Mouse (Mus musculus) neural tube, embryonic 11.5 days (tissue): ENCODE data around the gene Gm10134. TPM values are rescaled to one million over a fixed set of nuclear protein-coding genes. Genes with fewer than 3 reads are reported as not detected.

Source experiments
- ATAC-seq: fragments of 200-750 bp; cut with Nextera tagmentation; 2 replicates; pipeline ENCODE4 v1.8.0; 2017; ENCODE audit warnings: moderate number of reproducible peaks, mild to moderate bottlenecking, moderate TSS enrichment, moderate library complexity; ENCODE audit not compliant: insufficient read depth, low FRiP score, low TSS enrichment
- DNase-seq: peaks from one replicate; pipeline ENCODE4 v3.0.0-alpha.2; 2015; ENCODE audit warnings: low spot score
- H3K27ac ChIP-seq: fragments of 300-500 bp; sonication (generic); 2 replicates; pipeline ENCODE4 v1.5.1; 2014; ENCODE audit warnings: low read depth, mild to moderate bottlenecking, low read length
- H3K27me3 ChIP-seq: fragments of 300-500 bp; sonication (generic); 2 replicates; pipeline ENCODE4 v1.6.1; 2014; ENCODE audit warnings: mild to moderate bottlenecking, low read length, mixed read lengths; ENCODE audit not compliant: control insufficient read depth, insufficient read depth
- H3K36me3 ChIP-seq: fragments of 300-500 bp; sonication (generic); 2 replicates; pipeline ENCODE4 v1.6.1; 2014; ENCODE audit warnings: mild to moderate bottlenecking, low read length, moderate library complexity, mixed read lengths; ENCODE audit not compliant: control insufficient read depth, insufficient read depth
- H3K4me1 ChIP-seq: fragments of 300-500 bp; sonication (generic); 2 replicates; pipeline ENCODE4 v1.6.1; 2014; ENCODE audit warnings: low read length, mixed read lengths; ENCODE audit not compliant: control insufficient read depth, insufficient read depth
- H3K4me2 ChIP-seq: fragments of 300-500 bp; sonication (generic); 2 replicates; pipeline ENCODE4 v1.6.1; 2014; ENCODE audit warnings: low read depth, mild to moderate bottlenecking, moderate library complexity
- H3K4me3 ChIP-seq: fragments of 300-500 bp; sonication (generic); 2 replicates; pipeline ENCODE4 v1.5.1; 2014; ENCODE audit warnings: low read depth, low read length
- H3K9ac ChIP-seq: fragments of 300-500 bp; sonication (generic); 2 replicates; pipeline ENCODE4 v1.6.1; 2014; ENCODE audit warnings: mild to moderate bottlenecking, low read length
- H3K9me3 ChIP-seq: fragments of 300-500 bp; sonication (generic); 2 replicates; pipeline ENCODE4 v1.6.1; 2016; ENCODE audit warnings: low read length; ENCODE audit not compliant: control insufficient read depth
- WGBS: fragments of 180-500 bp; shearing (Covaris S2); extraction: QIAGEN DNeasy Blood & Tissue Kit; methylation state at CpG from one replicate; pipeline ENCODE4 v1.1.7; 2014; 5-methylcytosine and 5-hydroxymethylcytosine counted together
- polyA plus RNA-seq: library from polyadenylated mRNA; unstranded; fragments of >200 nt; fragmentation: Nextera tagmentation; extraction: Ambion mirVana; gene quantifications from 2 replicates; pipeline ENCODE4 v1.2.1, GENCODE M21; 2014

Gm10134 gene
- polyA plus RNA-seq, 1 experiment from 2014 or later: not detected

- 70% methylated on average over 8 of the region's 8 CpGs for WGBS
- peaks cover 64% of the 10 kb centered on the region for H3K4me1 ChIP-seq
- no peak overlapping the region for H3K9ac ChIP-seq
- H3K36me3 ChIP-seq: 0 out of 2 replicates have a peak, but pooled peaks cover 2% of the 10 kb centered on the region
- no peaks in the 10 kb centered on the region for H3K27me3 ChIP-seq
- ATAC-seq (no peak), DNase-seq (no peak)
- no peak overlapping the region for H3K4me3 ChIP-seq
- no peak overlapping the region for H3K4me2 ChIP-seq
- H3K27ac ChIP-seq: peak overlapping the region; percentile 74; the same call in 1 of the 2 replicates
- H3K9me3 ChIP-seq: no peaks in the 10 kb centered on the region
Measured at GRCm38 (mm10) chr2:28537995-28538816, 32.3 kb downstream of the Gm10134 start.

GRCm38 (mm10) chr2:28538817-28539128, 32.9 kb downstream of the Gm10134 start:
- ATAC-seq: no peak
- Histone ChIP-seq H3K9ac (no peak overlapping the region), H3K27ac (peak overlapping the region; percentile 74; the same call in 1 of the 2 replicates), H3K4me1 (peaks cover 59% of the 10 kb centered on the region), H3K36me3 (peaks cover 4% of the 10 kb centered on the region), H3K4me3 (no peak overlapping the region), H3K4me2 (no peak overlapping the region), H3K9me3 (no peaks in the 10 kb centered on the region), H3K27me3 (no peaks in the 10 kb centered on the region)
- no peak for DNase-seq
- 18% methylated on average over 1 of the region's 1 CpGs for WGBS

GRCm38 (mm10) chr2:28539206-28539605, 33.3 kb downstream of the Gm10134 start:
- Histone ChIP-seq H3K4me2 (no peak overlapping the region), H3K36me3 (peaks cover 7% of the 10 kb centered on the region), H3K4me1 (peaks cover 54% of the 10 kb centered on the region), H3K9me3 (no peaks in the 10 kb centered on the region), H3K9ac (no peak overlapping the region), H3K27ac (peak overlapping the region; percentile 74), H3K27me3 (no peaks in the 10 kb centered on the region), H3K4me3 (no peak overlapping the region)
- 43% methylated on average over 7 of the region's 7 CpGs for WGBS
- DNase-seq: peak; percentile 60
- ATAC-seq: peak; percentile 63; the same call in 1 of the 2 replicates

- Histone ChIP-seq H3K27ac (no peak overlapping the region), H3K36me3 (peaks cover 11% of the 10 kb centered on the region), H3K4me1 (peaks cover 47% of the 10 kb centered on the region), H3K9ac (no peak overlapping the region), H3K4me2 (no peak overlapping the region), H3K4me3 (no peak overlapping the region), H3K27me3 (no peaks in the 10 kb centered on the region), H3K9me3 (no peaks in the 10 kb centered on the region)
- DNase-seq (no peak), ATAC-seq (no peak)
- WGBS: 82% methylated on average over 2 of the region's 2 CpGs
Measured at GRCm38 (mm10) chr2:28539949-28540348, 34.1 kb downstream of the Gm10134 start.

GRCm38 (mm10) chr2:28540587-28541227, 34.8 kb downstream of the Gm10134 start:
- H3K36me3 ChIP-seq: peaks cover 13% of the 10 kb centered on the region
- no peak overlapping the region for H3K4me2 ChIP-seq
- H3K4me1 ChIP-seq: peaks cover 39% of the 10 kb centered on the region
- 83% methylated on average over 8 of the region's 8 CpGs for WGBS
- DNase-seq (no peak), ATAC-seq (no peak)
- no peaks in the 10 kb centered on the region for H3K27me3 ChIP-seq
- no peaks in the 10 kb centered on the region for H3K9me3 ChIP-seq
- H3K4me3 ChIP-seq: no peak overlapping the region
- H3K9ac ChIP-seq: no peak overlapping the region
- no peak overlapping the region for H3K27ac ChIP-seq

- 92% methylated on average over 8 of the region's 8 CpGs for WGBS
- Histone ChIP-seq H3K4me3 (no peak overlapping the region), H3K36me3 (peaks cover 18% of the 10 kb centered on the region), H3K9ac (no peak overlapping the region), H3K4me1 (peaks cover 14% of the 10 kb centered on the region), H3K4me2 (no peak overlapping the region), H3K27me3 (no peaks in the 10 kb centered on the region), H3K9me3 (no peaks in the 10 kb centered on the region), H3K27ac (no peak overlapping the region)
- ATAC-seq (no peak), DNase-seq (no peak)
Measured at GRCm38 (mm10) chr2:28543894-28544293, 38.0 kb downstream of the Gm10134 start.

- Histone ChIP-seq H3K9me3 (no peaks in the 10 kb centered on the region), H3K4me2 (no peak overlapping the region), H3K27ac (no peak overlapping the region), H3K36me3 (peaks cover 31% of the 10 kb centered on the region), H3K4me3 (no peak overlapping the region), H3K27me3 (no peaks in the 10 kb centered on the region), H3K9ac (no peak overlapping the region), H3K4me1 (no peaks in the 10 kb centered on the region)
- ATAC-seq (no peak), DNase-seq (no peak)
Measured at GRCm38 (mm10) chr2:28545976-28546375, 40.1 kb downstream of the Gm10134 start.

GRCm38 (mm10) chr2:28546560-28546959, 40.7 kb downstream of the Gm10134 start:
- peaks cover 31% of the 10 kb centered on the region for H3K36me3 ChIP-seq
- 88% methylated on average over 6 of the region's 6 CpGs for WGBS
- H3K9me3 ChIP-seq: no peaks in the 10 kb centered on the region
- ATAC-seq (no peak), DNase-seq (no peak)
- H3K4me2 ChIP-seq: no peak overlapping the region
- H3K9ac ChIP-seq: no peak overlapping the region
- no peak overlapping the region for H3K27ac ChIP-seq
- no peak overlapping the region for H3K4me3 ChIP-seq
- no peaks in the 10 kb centered on the region for H3K4me1 ChIP-seq
- H3K27me3 ChIP-seq: no peaks in the 10 kb centered on the region
